24 mouse cellular contexts compared by ENCODE assay signal in the genomic region with DNA sequence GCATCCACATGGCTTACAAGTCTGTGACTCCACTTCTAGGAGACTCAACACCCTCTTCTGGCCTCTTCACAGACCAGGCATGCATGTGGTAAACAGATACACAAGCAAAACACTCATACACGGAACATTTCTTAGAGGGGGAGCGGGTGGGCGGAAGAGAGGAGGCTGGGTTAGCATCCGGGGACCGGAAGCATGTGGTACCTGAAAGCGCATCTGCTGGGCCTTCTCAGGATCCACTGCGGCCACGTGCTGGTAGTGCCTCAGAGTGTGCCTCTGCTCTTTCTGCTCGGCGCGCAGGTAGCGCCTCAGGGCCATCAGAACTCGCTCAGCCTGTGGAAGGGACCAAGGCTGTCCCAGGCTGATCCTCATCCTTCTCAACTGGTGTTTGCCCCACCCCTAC. TPM values are rescaled to one million over a fixed set of nuclear protein-coding genes. Genes with fewer than 3 reads are reported as not detected.
A peak's percentile ranks its signal among the peaks of the same experiment; 100 is the strongest.
DNase-seq lines count a peak whose midpoint lies in the region; ATAC-seq and TF ChIP-seq lines count a peak whose summit lies in the region.
"Had no signal": no experiment of that assay in that cellular context is flagged by ENCODE, and none has a peak within 500 bp of the region (broad histone marks: within the 10 kb centered on the region; RNA-seq: fewer than 3 reads in every experiment).

No protein-coding gene starts in this region.

- no peak for ATAC-seq in neural tube, embryonic 12.5 days (ENCODE audit: low FRiP score, low read depth)
- ATAC-seq in inflammation-experienced regulatory T-cells, adult 6 months = peak; percentile 48
- no peak for ATAC-seq in heart, embryonic 12.5 days (ENCODE audit: insufficient number of reproducible peaks, low FRiP score)
- ATAC-seq in granulocyte monocyte progenitor cell, adult 5-6 weeks (replicated peaks; ENCODE audit: poor library complexity, severe bottlenecking) = no peak
- ATAC-seq: hindbrain, postnatal 0 days; intestine, embryonic 16.5 days had no signal

- H3K9ac ChIP-seq in neural tube, embryonic 12.5 days = 0 out of 2 replicates have a peak overlapping the region, but pooled peaks have one; percentile 30
- H3K9ac ChIP-seq in ES-E14 (ENCODE audit: insufficient read depth, low read depth, low read length, poor library complexity, severe bottlenecking) = peak overlapping the region; percentile 78
- no peak overlapping the region for H3K9ac ChIP-seq in heart, embryonic 12.5 days
- H3K9ac ChIP-seq: embryonic facial prominence, embryonic 12.5 days; forebrain, embryonic 12.5 days; heart, embryonic 15.5 days; hindbrain, embryonic 13.5 days had no signal

- WGBS in neural tube, embryonic 12.5 days = 79% methylated on average over 13 of the region's 13 CpGs
- 62% methylated on average over 13 of the region's 13 CpGs for WGBS in heart, embryonic 12.5 days

- no peak overlapping the region for H3K27ac ChIP-seq in neural tube, embryonic 12.5 days
- H3K27ac ChIP-seq in ES-E14 (ENCODE audit: insufficient read depth, low read depth, low read length, poor library complexity, severe bottlenecking) = peak overlapping the region; percentile 68; the same call in 1 of the 2 replicates
- H3K27ac ChIP-seq in heart, embryonic 12.5 days (ENCODE audit: poor library complexity, severe bottlenecking) = no peak overlapping the region
- no peak overlapping the region for H3K27ac ChIP-seq in layer of hippocampus, adult 2 months
- H3K27ac ChIP-seq: embryonic facial prominence, embryonic 12.5 days; forebrain, embryonic 12.5 days; gastrocnemius, adult 2 months; heart, embryonic 10.5 days; heart, embryonic 15.5 days; hindbrain, embryonic 13.5 days; hindbrain, postnatal 0 days had no signal

- peaks cover 72% of the 10 kb centered on the region for H3K36me3 ChIP-seq in neural tube, embryonic 12.5 days
- peaks cover 29% of the 10 kb centered on the region for H3K36me3 ChIP-seq in ES-E14 (ENCODE audit: control insufficient read depth, insufficient read depth, low read length, poor library complexity, severe bottlenecking)
- H3K36me3 ChIP-seq in heart, embryonic 12.5 days = no peaks in the 10 kb centered on the region
- H3K36me3 ChIP-seq: heart, embryonic 10.5 days; heart, embryonic 15.5 days had no signal

- DNase-seq in neural tube, embryonic 10.5 days (ENCODE audit: extremely low spot score, low spot score) = no peak
- no peak for DNase-seq in ES-E14 (ENCODE audit: low read depth, low spot score)
- no peak for DNase-seq in layer of hippocampus, adult 2 months (ENCODE audit: low spot score in 2 of 2)
- DNase-seq: adrenal gland, postnatal 10 days; cerebellum, adult 11 months; cerebellum, adult 8-10 months; gastrocnemius, adult 2 months; gastrocnemius, postnatal 36 days; heart, adult 18-20 months; heart, postnatal 14 days had no signal

- no peak overlapping the region for H3K4me3 ChIP-seq in neural tube, embryonic 12.5 days
- peak overlapping the region; percentile 41 to 67 for H3K4me3 ChIP-seq in ES-E14 (ENCODE audit: insufficient read depth in 1 of 2, low read depth in 1 of 2, low read length in 2 of 2, poor library complexity in 1 of 2, severe bottlenecking in 1 of 2)
- no peak overlapping the region for H3K4me3 ChIP-seq in heart, embryonic 12.5 days
- H3K4me3 ChIP-seq in layer of hippocampus, adult 2 months = no peak overlapping the region
- H3K4me3 ChIP-seq: embryonic facial prominence, embryonic 12.5 days; forebrain, embryonic 12.5 days; gastrocnemius, adult 2 months; heart, embryonic 10.5 days; heart, embryonic 15.5 days; hindbrain, embryonic 13.5 days had no signal

- no peak overlapping the region for H3K4me2 ChIP-seq in neural tube, embryonic 12.5 days (replicated peaks)
- H3K4me2 ChIP-seq in heart, embryonic 12.5 days = no peak overlapping the region
- H3K4me2 ChIP-seq: embryonic facial prominence, embryonic 12.5 days; forebrain, embryonic 12.5 days; heart, embryonic 15.5 days; hindbrain, embryonic 13.5 days had no signal

- 0 out of 2 replicates have a peak, but pooled peaks cover 11% of the 10 kb centered on the region for H3K27me3 ChIP-seq in neural tube, embryonic 12.5 days (replicated peaks)
- H3K27me3 ChIP-seq in heart, embryonic 12.5 days (replicated peaks) = peaks cover 86% of the 10 kb centered on the region

- peaks cover 18% of the 10 kb centered on the region for H3K4me1 ChIP-seq in neural tube, embryonic 12.5 days
- H3K4me1 ChIP-seq in ES-E14 (ENCODE audit: control insufficient read depth in 2 of 2, insufficient read depth in 2 of 2, low read length in 2 of 2, poor library complexity in 1 of 2) = peaks cover 0 to 14% of the 10 kb centered on the region in 2 experiments; a peak in 2 of 4 replicates
- peaks cover 8% of the 10 kb centered on the region for H3K4me1 ChIP-seq in heart, embryonic 12.5 days (replicated peaks)

- in situ Hi-C loops in ES-E14 (cut with MboI; ENCODE audit: low sequenced_read_pairs in 2 of 2, unreplicated experiment in 2 of 2) = no loop called here

- H3K9me3 ChIP-seq in neural tube, embryonic 12.5 days = no peaks in the 10 kb centered on the region
- H3K9me3 ChIP-seq in ES-E14 (ENCODE audit: control insufficient read depth, insufficient read depth, low read depth, low read length) = no peaks in the 10 kb centered on the region
- H3K9me3 ChIP-seq in heart, embryonic 12.5 days (replicated peaks) = no peaks in the 10 kb centered on the region
- H3K9me3 ChIP-seq: embryonic facial prominence, embryonic 12.5 days; forebrain, embryonic 12.5 days; heart, embryonic 10.5 days; heart, embryonic 15.5 days; hindbrain, embryonic 13.5 days had no signal

- TF ChIP-seq CTCF in layer of hippocampus, adult 2 months (conservative IDR thresholded peaks at IDR 0.05) = no peak

TF ChIP-seq in ES-E14, 5 proteins besides CTCF, POLR2A, EP300 and RAD21:
- TF ChIP-seq CHD2 (IDR thresholded peaks at IDR 0.05; ENCODE audit: low read depth, low read length) (no peak), ZC3H11A (IDR thresholded peaks at IDR 0.05; ENCODE audit: borderline replicate concordance, low read depth, low read length) (no peak), HCFC1 (IDR thresholded peaks at IDR 0.05; ENCODE audit: borderline replicate concordance, insufficient read depth, low read length) (no peak), MAFK (IDR thresholded peaks at IDR 0.05; ENCODE audit: insufficient read depth, low read depth, low read length) (no peak), ZNF384 (IDR thresholded peaks at IDR 0.05; ENCODE audit: low read depth, low read length) (no peak)

RNA-seq across cellular contexts. Expression of a gene that starts 5.6 kb away (rescaled TPM):
- polyA plus RNA-seq in neural tube, embryonic 12.5 days (2016; fragmentation: Nextera tagmentation; extraction: Ambion mirVana) = 368 and 386 TPM in 2 replicates
- total RNA-seq in ES-E14 (2012; rRNA removed) = 36.9 and 63.7 TPM in 2 replicates
- polyA plus RNA-seq in inflammation-experienced regulatory T-cells, adult 6 months (2017; shearing (Covaris generic)) = 1 to 10 TPM; 6.0 to 7.4 (median 6.0) TPM
- 41.6 and 43.4 TPM in 2 replicates for polyA plus RNA-seq in heart, embryonic 12.5 days (2016; fragmentation: Nextera tagmentation; extraction: Ambion mirVana)
- not detected in 2 replicates for total RNA-seq in granulocyte monocyte progenitor cell, adult 5-6 weeks (2014; fragmentation: Nextera tagmentation)
- not detected in 2 replicates for total RNA-seq in granulocyte monocyte progenitor cell, adult 5-6 weeks (2017)
- 1,000 to 10,000 TPM; 1,283 to 1,305 TPM for total RNA-seq in layer of hippocampus, adult 2 months (2021)
- total RNA-seq: common myeloid progenitor, adult 5-6 weeks; hematopoietic stem cell, adult 5-6 weeks had no signal

RNA-seq across cellular contexts. Expression of a gene that starts 17.8 kb away (rescaled TPM):
- polyA plus RNA-seq in neural tube, embryonic 12.5 days (2016; fragmentation: Nextera tagmentation; extraction: Ambion mirVana) = 13.5 and 14.6 TPM in 2 replicates
- 10.7 and 29.8 TPM in 2 replicates for total RNA-seq in ES-E14 (2012; rRNA removed)
- polyA plus RNA-seq in inflammation-experienced regulatory T-cells, adult 6 months (2017; shearing (Covaris generic)) = not detected
- 1.1 and 1.3 TPM in 2 replicates for polyA plus RNA-seq in heart, embryonic 12.5 days (2016; fragmentation: Nextera tagmentation; extraction: Ambion mirVana)
- total RNA-seq in granulocyte monocyte progenitor cell, adult 5-6 weeks (2014; fragmentation: Nextera tagmentation) = not detected in 2 replicates
- not detected in 2 replicates for total RNA-seq in granulocyte monocyte progenitor cell, adult 5-6 weeks (2017)
- total RNA-seq in layer of hippocampus, adult 2 months (2021) = 10 to 100 TPM; 15.0 to 20.4 TPM
- total RNA-seq: adrenal gland, postnatal 10 days; common myeloid progenitor, adult 5-6 weeks; gastrocnemius, adult 2 months; gastrocnemius, postnatal 36 days; heart, adult 18-20 months; heart, postnatal 14 days; hematopoietic stem cell, adult 5-6 weeks had no signal
- polyA plus RNA-seq: C2C12 had no signal

RNA-seq across cellular contexts. Expression of a gene that starts 18.2 kb away (rescaled TPM):
- polyA plus RNA-seq in neural tube, embryonic 12.5 days (2016; fragmentation: Nextera tagmentation; extraction: Ambion mirVana) = 1.4 and 2.1 TPM in 2 replicates
- total RNA-seq in ES-E14 (2012; rRNA removed) = 4.2 and 8.2 TPM in 2 replicates
- polyA plus RNA-seq in inflammation-experienced regulatory T-cells, adult 6 months (2017; shearing (Covaris generic)) = 10 to 100 TPM; 37.3 to 50.8 (median 41.1) TPM
- 0.95 and 1.3 TPM in 2 replicates for polyA plus RNA-seq in heart, embryonic 12.5 days (2016; fragmentation: Nextera tagmentation; extraction: Ambion mirVana)
- 16.0 and 16.3 TPM in 2 replicates for total RNA-seq in granulocyte monocyte progenitor cell, adult 5-6 weeks (2014; fragmentation: Nextera tagmentation)
- 6.8 and 15.1 TPM in 2 replicates for total RNA-seq in granulocyte monocyte progenitor cell, adult 5-6 weeks (2017)
- 1 to 10 TPM; 2.8 to 3.0 TPM for total RNA-seq in layer of hippocampus, adult 2 months (2021)

RNA-seq across cellular contexts. Expression of a gene that starts 18.4 kb away (rescaled TPM):
- 2.0 and 3.3 TPM in 2 replicates for polyA plus RNA-seq in neural tube, embryonic 12.5 days (2016; fragmentation: Nextera tagmentation; extraction: Ambion mirVana)
- 45.7 and 72.5 TPM in 2 replicates for total RNA-seq in ES-E14 (2012; rRNA removed)
- polyA plus RNA-seq in inflammation-experienced regulatory T-cells, adult 6 months (2017; shearing (Covaris generic)) = under 1 TPM in 1 of 3 experiments, not detected in 2; 0.11 TPM
- polyA plus RNA-seq in heart, embryonic 12.5 days (2016; fragmentation: Nextera tagmentation; extraction: Ambion mirVana) = 0.06 and 0.23 TPM in 2 replicates
- not detected in 2 replicates for total RNA-seq in granulocyte monocyte progenitor cell, adult 5-6 weeks (2014; fragmentation: Nextera tagmentation)
- total RNA-seq in granulocyte monocyte progenitor cell, adult 5-6 weeks (2017) = 0.56 and 0.57 TPM in 2 replicates
- 1 to 10 TPM; 1.2 to 1.3 TPM for total RNA-seq in layer of hippocampus, adult 2 months (2021)
- total RNA-seq: adrenal gland, postnatal 10 days; gastrocnemius, adult 2 months; gastrocnemius, postnatal 36 days; heart, adult 18-20 months; heart, postnatal 14 days had no signal

RNA-seq across cellular contexts. Expression of a gene that starts 20.1 kb away (rescaled TPM):
- 0.72 and 1.2 TPM in 2 replicates for polyA plus RNA-seq in neural tube, embryonic 12.5 days (2016; fragmentation: Nextera tagmentation; extraction: Ambion mirVana)
- not detected in 2 replicates for total RNA-seq in ES-E14 (2012; rRNA removed)
- polyA plus RNA-seq in inflammation-experienced regulatory T-cells, adult 6 months (2017; shearing (Covaris generic)) = 100 to 1,000 TPM; 484 to 574 (median 552) TPM
- 1.1 TPM in 1 of 2 replicates, not detected in the other for polyA plus RNA-seq in heart, embryonic 12.5 days (2016; fragmentation: Nextera tagmentation; extraction: Ambion mirVana)
- total RNA-seq in granulocyte monocyte progenitor cell, adult 5-6 weeks (2014; fragmentation: Nextera tagmentation) = 64.6 and 70.7 TPM in 2 replicates
- 9.0 and 31.6 TPM in 2 replicates for total RNA-seq in granulocyte monocyte progenitor cell, adult 5-6 weeks (2017)
- 1 to 10 TPM in 1 of 2 experiments, not detected in 1; 1.5 TPM for total RNA-seq in layer of hippocampus, adult 2 months (2021)
- total RNA-seq: gastrocnemius, adult 2 months; hindbrain, postnatal 0 days had no signal
- polyA plus RNA-seq: C2C12; forebrain, embryonic 12.5 days had no signal

Comparison
In these comparisons a context has a peak if more than half of its experiments do, and no peak if none do; other contexts are left out.
1. H3K4me3 ChIP-seq: peak in ES-E14 (2 of 2); none in neural tube, embryonic 12.5 days (single experiment), heart, embryonic 12.5 days (single experiment) and layer of hippocampus, adult 2 months (single experiment).
2. RNA of a gene that starts 5.6 kb away (total RNA-seq): 1,283 to 1,305 TPM in layer of hippocampus, adult 2 months and 36.9 to 63.7 TPM in ES-E14; not detected in granulocyte monocyte progenitor cell, adult 5-6 weeks; every median in the first group is over 10 times any median in the second.
3. RNA of a gene that starts 17.8 kb away (total RNA-seq): 15.0 to 20.4 TPM in layer of hippocampus, adult 2 months and 10.7 to 29.8 TPM in ES-E14; not detected in granulocyte monocyte progenitor cell, adult 5-6 weeks; every median in the first group is over 10 times any median in the second.